19 mouse cellular contexts compared by ENCODE assay signal in genomic region chr1:39430020-39430419, GRCm38 (mm10). TPM values are rescaled to one million over a fixed set of nuclear protein-coding genes. Genes with fewer than 3 reads are reported as not detected.
DNase-seq lines count a peak whose midpoint lies in the region; ATAC-seq lines count a peak whose summit lies in the region.
"Had no signal": no experiment of that assay in that cellular context is flagged by ENCODE, and none has a peak within 500 bp of the region (broad histone marks: within the 10 kb centered on the region; RNA-seq: fewer than 3 reads in every experiment).

No protein-coding gene starts in this region.

- intact Hi-C loops in heart, postnatal 36 days (cut with DNase I): no loop called here

- H3K4me1 ChIP-seq in heart, embryonic 12.5 days (replicated peaks): peaks cover 22% of the 10 kb centered on the region
- H3K4me1 ChIP-seq in liver, embryonic 12.5 days: peaks cover 39% of the 10 kb centered on the region
- H3K4me1 ChIP-seq in stomach, embryonic 15.5 days: no peaks in the 10 kb centered on the region
- H3K4me1 ChIP-seq: embryonic facial prominence, embryonic 12.5 days; forebrain, embryonic 10.5 days; neural tube, embryonic 15.5 days had no signal

- no peak for ATAC-seq in heart, embryonic 12.5 days (ENCODE audit: insufficient number of reproducible peaks, low FRiP score)
- peak; percentile 86 for ATAC-seq in liver, embryonic 12.5 days
- ATAC-seq in stomach, embryonic 15.5 days (ENCODE audit: insufficient read depth, low FRiP score, low read depth): peak; percentile 72; the same call in 1 of the 2 replicates
- ATAC-seq in activated CD4-positive, CD25-positive, alpha-beta regulatory T cell, adult 4 months: no peak

- H3K27me3 ChIP-seq in heart, embryonic 12.5 days (replicated peaks): no peaks in the 10 kb centered on the region
- no peaks in the 10 kb centered on the region for H3K27me3 ChIP-seq in liver, embryonic 12.5 days (replicated peaks)
- no peaks in the 10 kb centered on the region for H3K27me3 ChIP-seq in stomach, embryonic 15.5 days (replicated peaks)
- H3K27me3 ChIP-seq: embryonic facial prominence, embryonic 12.5 days; limb, embryonic 13.5 days; neural tube, embryonic 15.5 days had no signal

- H3K4me3 ChIP-seq in heart, embryonic 12.5 days: no peak overlapping the region
- 0 out of 2 replicates have a peak overlapping the region, but pooled peaks have one; percentile 1 for H3K4me3 ChIP-seq in liver, embryonic 12.5 days
- H3K4me3 ChIP-seq in stomach, embryonic 15.5 days (replicated peaks): no peak overlapping the region
- H3K4me3 ChIP-seq: embryonic facial prominence, embryonic 12.5 days; forebrain, embryonic 10.5 days; limb, embryonic 13.5 days; midbrain, embryonic 10.5 days; neural tube, embryonic 15.5 days had no signal

- H3K27ac ChIP-seq in heart, embryonic 12.5 days (ENCODE audit: poor library complexity, severe bottlenecking): no peak overlapping the region
- peak overlapping the region; percentile 62 for H3K27ac ChIP-seq in liver, embryonic 12.5 days
- no peak overlapping the region; the same call in 1 of the 2 replicates for H3K27ac ChIP-seq in stomach, embryonic 15.5 days
- H3K27ac ChIP-seq: embryonic facial prominence, embryonic 12.5 days; forebrain, embryonic 10.5 days; kidney, postnatal 0 days; limb, embryonic 13.5 days; midbrain, embryonic 10.5 days; neural tube, embryonic 15.5 days had no signal

- no peak overlapping the region; the same call in 1 of the 2 replicates for H3K4me2 ChIP-seq in heart, embryonic 12.5 days
- H3K4me2 ChIP-seq in liver, embryonic 12.5 days: peak overlapping the region; percentile 50
- peak overlapping the region; percentile 23; the same call in 1 of the 2 replicates for H3K4me2 ChIP-seq in stomach, embryonic 15.5 days
- H3K4me2 ChIP-seq: embryonic facial prominence, embryonic 12.5 days; limb, embryonic 13.5 days; neural tube, embryonic 15.5 days had no signal

- 0 out of 2 replicates have a peak, but pooled peaks cover 7% of the 10 kb centered on the region for H3K9me3 ChIP-seq in heart, embryonic 12.5 days (replicated peaks)
- no peaks in the 10 kb centered on the region for H3K9me3 ChIP-seq in liver, embryonic 12.5 days (replicated peaks)
- no peaks in the 10 kb centered on the region for H3K9me3 ChIP-seq in stomach, embryonic 15.5 days
- H3K9me3 ChIP-seq: embryonic facial prominence, embryonic 12.5 days; forebrain, embryonic 10.5 days; limb, embryonic 13.5 days; midbrain, embryonic 10.5 days; neural tube, embryonic 15.5 days had no signal

- no peaks in the 10 kb centered on the region for H3K36me3 ChIP-seq in heart, embryonic 12.5 days
- H3K36me3 ChIP-seq in liver, embryonic 12.5 days: peaks cover 5% of the 10 kb centered on the region; the same call in 1 of the 2 replicates
- no peaks in the 10 kb centered on the region for H3K36me3 ChIP-seq in stomach, embryonic 15.5 days
- H3K36me3 ChIP-seq: embryonic facial prominence, embryonic 12.5 days; forebrain, embryonic 10.5 days; limb, embryonic 13.5 days; midbrain, embryonic 10.5 days; neural tube, embryonic 15.5 days had no signal

- peak overlapping the region; percentile 19; the same call in 1 of the 2 replicates for H3K9ac ChIP-seq in heart, embryonic 12.5 days
- H3K9ac ChIP-seq in liver, embryonic 12.5 days: peak overlapping the region; percentile 19; the same call in 1 of the 2 replicates
- no peak overlapping the region for H3K9ac ChIP-seq in stomach, embryonic 15.5 days
- H3K9ac ChIP-seq: embryonic facial prominence, embryonic 12.5 days; limb, embryonic 13.5 days; neural tube, embryonic 15.5 days had no signal

- no peak for DNase-seq in heart, postnatal 36 days
- DNase-seq in c-Kit-positive CD71-positive TER-119-positive erythroid progenitor cells, embryonic 14.5 days (ENCODE audit: low spot score): peak; percentile 66
- DNase-seq in ovary, postnatal 14 days (ENCODE audit: low spot score): no peak
- DNase-seq in adrenal gland, adult (ENCODE audit: inconsistent age in 2 of 2, low spot score in 1 of 2): no peak
- DNase-seq: cerebellum, postnatal 36 days; heart, postnatal 10 days; lung, postnatal 14 days; retina, postnatal 1 day; thymus, postnatal 25 days had no signal

- WGBS in heart, embryonic 12.5 days: 14% methylated on average over 9 of the region's 9 CpGs
- WGBS in liver, embryonic 12.5 days (ENCODE audit: insufficient replicate concordance): 13% methylated on average over 9 of the region's 9 CpGs
- 39% methylated on average over 9 of the region's 9 CpGs for WGBS in stomach, embryonic 15.5 days

RNA-seq across cellular contexts. Expression of gene Tbc1d8, which starts 48.5 kb away (rescaled TPM):
- 14.1 and 15.5 TPM in 2 replicates for polyA plus RNA-seq in heart, embryonic 12.5 days (2016; fragmentation: Nextera tagmentation; extraction: Ambion mirVana)
- total RNA-seq in heart, postnatal 36 days (2021): 1 to 10 TPM; 5.5 to 6.5 TPM
- polyA plus RNA-seq in liver, embryonic 12.5 days (2016; fragmentation: Nextera tagmentation; extraction: Ambion mirVana): 4.9 and 5.0 TPM in 2 replicates
- polyA plus RNA-seq in stomach, embryonic 15.5 days (2015; fragmentation: Nextera tagmentation; extraction: Ambion mirVana): 11.7 and 12.5 TPM in 2 replicates
- 1 to 10 TPM in 1 of 2 experiments, under 1 TPM in 1; 0.41 to 1.4 TPM for polyA plus RNA-seq in activated CD4-positive, CD25-positive, alpha-beta regulatory T cell, adult 4 months (2017; shearing (Covaris generic))

Comparison
In these comparisons a context has a peak if more than half of its experiments do, and no peak if none do; other contexts are left out.
1. ATAC-seq: peak in liver, embryonic 12.5 days (single experiment) and stomach, embryonic 15.5 days (single experiment); none in heart, embryonic 12.5 days (single experiment) and activated CD4-positive, CD25-positive, alpha-beta regulatory T cell, adult 4 months (single experiment).